Comparison of ENCODE assay signal across 9 mouse cellular contexts in genomic region chr14:121190386-121190785, GRCm38 (mm10).
DNase-seq lines count a peak whose midpoint lies in the region; ATAC-seq and TF ChIP-seq lines count a peak whose summit lies in the region.
"Had no signal": no experiment of that assay in that cellular context is flagged by ENCODE, and none has a peak within 500 bp of the region (broad histone marks: within the 10 kb centered on the region; RNA-seq: fewer than 3 reads in every experiment).

No protein-coding gene starts in this region.

- TF ChIP-seq POLR2A in limb, embryonic 14.5 days (IDR thresholded peaks at IDR 0.05; ENCODE audit: borderline replicate concordance, extremely low read depth, insufficient read depth, insufficient read length): no peak

- H3K27ac ChIP-seq in limb, embryonic 14.5 days (replicated peaks; ENCODE audit: low read depth, low read length): 0 out of 2 replicates have a peak overlapping the region, but pooled peaks have one; percentile 8
- no peak overlapping the region for H3K27ac ChIP-seq in limb, embryonic 10.5 days
- peak overlapping the region; percentile 35; the same call in 1 of the 2 replicates for H3K27ac ChIP-seq in heart, embryonic 15.5 days
- no peak overlapping the region for H3K27ac ChIP-seq in liver, embryonic 13.5 days
- H3K27ac ChIP-seq in stomach, embryonic 14.5 days (ENCODE audit: low read length): peak overlapping the region; percentile 72
- H3K27ac ChIP-seq: midbrain, embryonic 10.5 days had no signal

- H3K36me3 ChIP-seq in limb, embryonic 14.5 days (ENCODE audit: control insufficient read depth, insufficient read depth, low read length): peaks cover 15% of the 10 kb centered on the region
- peaks cover 70% of the 10 kb centered on the region for H3K36me3 ChIP-seq in limb, embryonic 10.5 days
- H3K36me3 ChIP-seq in heart, embryonic 15.5 days: no peaks in the 10 kb centered on the region
- H3K36me3 ChIP-seq in liver, embryonic 13.5 days: no peaks in the 10 kb centered on the region
- H3K36me3 ChIP-seq in stomach, embryonic 14.5 days (ENCODE audit: control insufficient read depth, insufficient read depth, low read length): no peaks in the 10 kb centered on the region

- no peak overlapping the region for H3K4me2 ChIP-seq in limb, embryonic 14.5 days (replicated peaks; ENCODE audit: low read depth, low read length, severe bottlenecking)
- H3K4me2 ChIP-seq in heart, embryonic 15.5 days: no peak overlapping the region
- no peak overlapping the region for H3K4me2 ChIP-seq in liver, embryonic 13.5 days
- no peak overlapping the region for H3K4me2 ChIP-seq in stomach, embryonic 14.5 days (replicated peaks; ENCODE audit: low read depth, low read length)

- peaks cover under 1% of the 10 kb centered on the region; the same call in 1 of the 2 replicates for H3K9me3 ChIP-seq in limb, embryonic 14.5 days (ENCODE audit: control insufficient read depth, low read length)
- no peaks in the 10 kb centered on the region for H3K9me3 ChIP-seq in limb, embryonic 10.5 days (replicated peaks)
- 0 out of 2 replicates have a peak, but pooled peaks cover under 1% of the 10 kb centered on the region for H3K9me3 ChIP-seq in heart, embryonic 15.5 days (replicated peaks)
- no peaks in the 10 kb centered on the region for H3K9me3 ChIP-seq in liver, embryonic 13.5 days (replicated peaks)
- peaks cover under 1% of the 10 kb centered on the region for H3K9me3 ChIP-seq in stomach, embryonic 14.5 days (ENCODE audit: control insufficient read depth, low read depth, low read length)

- H3K9ac ChIP-seq in limb, embryonic 14.5 days (ENCODE audit: low read depth, low read length, severe bottlenecking): no peak overlapping the region
- no peak overlapping the region for H3K9ac ChIP-seq in heart, embryonic 15.5 days
- no peak overlapping the region for H3K9ac ChIP-seq in liver, embryonic 13.5 days
- H3K9ac ChIP-seq in stomach, embryonic 14.5 days (replicated peaks; ENCODE audit: low read depth, low read length): no peak overlapping the region

- ATAC-seq in limb, embryonic 14.5 days (ENCODE audit: low FRiP score, low read depth): no peak
- ATAC-seq in heart, embryonic 15.5 days (replicated peaks; ENCODE audit: insufficient number of reproducible peaks, insufficient read depth, low FRiP score, low read depth): no peak
- peak; percentile 55; the same call in 1 of the 2 replicates for ATAC-seq in liver, embryonic 13.5 days (ENCODE audit: low read depth)
- peak; percentile 78 for ATAC-seq in stomach, embryonic 14.5 days (ENCODE audit: insufficient number of reproducible peaks, insufficient read depth, low FRiP score, low read depth)

- WGBS in limb, embryonic 14.5 days: 91% methylated on average over 9 of the region's 9 CpGs
- WGBS in limb, embryonic 10.5 days: 94% methylated on average over 9 of the region's 9 CpGs
- 55% methylated on average over 9 of the region's 9 CpGs for WGBS in heart, embryonic 15.5 days
- WGBS in liver, embryonic 13.5 days (ENCODE audit: insufficient replicate concordance): 75% methylated on average over 9 of the region's 9 CpGs
- WGBS in stomach, embryonic 14.5 days: 54% methylated on average over 9 of the region's 9 CpGs

- H3K4me1 ChIP-seq in limb, embryonic 14.5 days (ENCODE audit: control insufficient read depth, insufficient read depth, low read length): peaks cover 16% of the 10 kb centered on the region
- H3K4me1 ChIP-seq in limb, embryonic 10.5 days: 0 out of 2 replicates have a peak, but pooled peaks cover 3% of the 10 kb centered on the region
- peaks cover 25% of the 10 kb centered on the region for H3K4me1 ChIP-seq in heart, embryonic 15.5 days (replicated peaks)
- peaks cover 8% of the 10 kb centered on the region; the same call in 1 of the 2 replicates for H3K4me1 ChIP-seq in liver, embryonic 13.5 days (replicated peaks)
- H3K4me1 ChIP-seq in stomach, embryonic 14.5 days (ENCODE audit: control insufficient read depth, insufficient read depth, low read length): peaks cover 16% of the 10 kb centered on the region; the same call in 1 of the 2 replicates

- H3K27me3 ChIP-seq in limb, embryonic 14.5 days (ENCODE audit: control insufficient read depth, insufficient read depth, low read length): no peaks in the 10 kb centered on the region
- no peaks in the 10 kb centered on the region for H3K27me3 ChIP-seq in limb, embryonic 10.5 days (ENCODE audit: low read depth, poor library complexity, severe bottlenecking)
- no peaks in the 10 kb centered on the region for H3K27me3 ChIP-seq in heart, embryonic 15.5 days
- no peaks in the 10 kb centered on the region for H3K27me3 ChIP-seq in liver, embryonic 13.5 days
- H3K27me3 ChIP-seq in stomach, embryonic 14.5 days (ENCODE audit: control insufficient read depth, insufficient read depth, low read length): no peaks in the 10 kb centered on the region

- H3K4me3 ChIP-seq in limb, embryonic 14.5 days (replicated peaks; ENCODE audit: low read length): no peak overlapping the region
- H3K4me3 ChIP-seq in limb, embryonic 10.5 days: no peak overlapping the region
- no peak overlapping the region for H3K4me3 ChIP-seq in heart, embryonic 15.5 days
- H3K4me3 ChIP-seq in liver, embryonic 13.5 days (replicated peaks): no peak overlapping the region
- H3K4me3 ChIP-seq in stomach, embryonic 14.5 days (ENCODE audit: low read depth, low read length): no peak overlapping the region
- H3K4me3 ChIP-seq: midbrain, embryonic 10.5 days had no signal

- no peak for DNase-seq in limb, embryonic 14.5 days (ENCODE audit: low spot score)
- DNase-seq in limb, embryonic 10.5 days (ENCODE audit: low spot score): no peak
- DNase-seq in liver, embryonic 13.5 days: no peak
- no peak for DNase-seq in cerebellum, adult 11-12 months
- DNase-seq in ovary, adult 18-20 months (ENCODE audit: low spot score): no peak
- DNase-seq: retina, postnatal 1 day had no signal

Comparison
In these comparisons a context has a peak if more than half of its experiments do, and no peak if none do; other contexts are left out.
1. H3K27ac ChIP-seq: peak in limb, embryonic 14.5 days (single experiment), heart, embryonic 15.5 days (single experiment) and stomach, embryonic 14.5 days (single experiment); none in limb, embryonic 10.5 days (single experiment) and liver, embryonic 13.5 days (single experiment).
2. ATAC-seq: peak in liver, embryonic 13.5 days (single experiment) and stomach, embryonic 14.5 days (single experiment); none in limb, embryonic 14.5 days (single experiment) and heart, embryonic 15.5 days (single experiment).